Mouse (Mus musculus): Measurements from ENCODE around the gene Kat2b. TPM values are rescaled to one million over a fixed set of nuclear protein-coding genes. Genes with fewer than 3 reads are reported as not detected.
"Not testable (repeated sequence)": the region's sequence is repeated elsewhere in the genome, so short reads cannot be mapped to it uniquely, and the experiment has no call there.

Kat2b gene
- polyA plus RNA-seq, 1 experiment from 2014 or later = 11.0 TPM

GRCm38 (mm10) chr17:53598571-53598970 lies 31.9 kb downstream of the Kat2b start:
- H3K9me3 ChIP-seq (replicated peaks; ENCODE audit: control insufficient read depth, low read length) = no peaks in the 10 kb centered on the region
- H3K36me3 ChIP-seq (ENCODE audit: control insufficient read depth, insufficient read depth, low read length) = no peaks in the 10 kb centered on the region
- no peak overlapping the region for H3K9ac ChIP-seq (ENCODE audit: low read depth, low read length)
- no peak overlapping the region for H3K4me3 ChIP-seq (ENCODE audit: low read depth, low read length)
- peaks cover 17% of the 10 kb centered on the region for H3K4me1 ChIP-seq (ENCODE audit: control insufficient read depth, insufficient read depth, low read length)
- H3K4me2 ChIP-seq = no peak overlapping the region
- no peak for ATAC-seq (replicated peaks; ENCODE audit: insufficient number of reproducible peaks, low FRiP score, low TSS enrichment)
- no peaks in the 10 kb centered on the region for H3K27me3 ChIP-seq (ENCODE audit: control insufficient read depth, insufficient read depth, low read length)
- WGBS (ENCODE audit: insufficient replicate concordance) = 84% methylated on average over 4 of the region's 4 CpGs
- H3K27ac ChIP-seq (ENCODE audit: low read depth, low read length) = no peak overlapping the region

GRCm38 (mm10) chr17:53603236-53603635 lies 36.6 kb downstream of the Kat2b start:
- not testable (repeated sequence) for H3K36me3 ChIP-seq (ENCODE audit: control insufficient read depth, insufficient read depth, low read length); H3K4me2 ChIP-seq

GRCm38 (mm10) chr17:53606082-53606481 lies 39.4 kb downstream of the Kat2b start:
- H3K9me3 ChIP-seq (replicated peaks; ENCODE audit: control insufficient read depth, low read length); H3K27ac ChIP-seq (ENCODE audit: low read depth, low read length); H3K4me1 ChIP-seq (ENCODE audit: control insufficient read depth, insufficient read depth, low read length); H3K9ac ChIP-seq (ENCODE audit: low read depth, low read length); H3K4me3 ChIP-seq (ENCODE audit: low read depth, low read length); H3K27me3 ChIP-seq (ENCODE audit: control insufficient read depth, insufficient read depth, low read length); H3K36me3 ChIP-seq (ENCODE audit: control insufficient read depth, insufficient read depth, low read length); ATAC-seq (replicated peaks; ENCODE audit: insufficient number of reproducible peaks, low FRiP score, low TSS enrichment); H3K4me2 ChIP-seq: not testable (repeated sequence)
- WGBS (ENCODE audit: insufficient replicate concordance) = no CpG with 5 or more reads among the region's 7 CpGs

More at GRCm38 (mm10) chr17:53603236-53603635, 36.6 kb downstream of the Kat2b start:
- not testable (repeated sequence) for H3K4me1 ChIP-seq (ENCODE audit: control insufficient read depth, insufficient read depth, low read length); H3K27me3 ChIP-seq (ENCODE audit: control insufficient read depth, insufficient read depth, low read length); H3K4me3 ChIP-seq (ENCODE audit: low read depth, low read length); H3K27ac ChIP-seq (ENCODE audit: low read depth, low read length); H3K9ac ChIP-seq (ENCODE audit: low read depth, low read length); H3K9me3 ChIP-seq (replicated peaks; ENCODE audit: control insufficient read depth, low read length); ATAC-seq (replicated peaks; ENCODE audit: insufficient number of reproducible peaks, low FRiP score, low TSS enrichment)
- no CpG with 5 or more reads among the region's 7 CpGs for WGBS (ENCODE audit: insufficient replicate concordance)

GRCm38 (mm10) chr17:53608924-53609323 lies 42.3 kb downstream of the Kat2b start:
- ATAC-seq (replicated peaks; ENCODE audit: insufficient number of reproducible peaks, low FRiP score, low TSS enrichment); H3K4me1 ChIP-seq (ENCODE audit: control insufficient read depth, insufficient read depth, low read length): not testable (repeated sequence)
- no CpG with 5 or more reads among the region's 7 CpGs for WGBS (ENCODE audit: insufficient replicate concordance)

GRCm38 (mm10) chr17:53617295-53617957 lies 50.8 kb downstream of the Kat2b start:
- ATAC-seq (replicated peaks; ENCODE audit: insufficient number of reproducible peaks, low FRiP score, low TSS enrichment) = no peak
- Histone ChIP-seq H3K4me3 (ENCODE audit: low read depth, low read length) (no peak overlapping the region), H3K4me1 (ENCODE audit: control insufficient read depth, insufficient read depth, low read length) (no peaks in the 10 kb centered on the region), H3K27me3 (ENCODE audit: control insufficient read depth, insufficient read depth, low read length) (no peaks in the 10 kb centered on the region), H3K4me2 (no peak overlapping the region), H3K9me3 (replicated peaks; ENCODE audit: control insufficient read depth, low read length) (no peaks in the 10 kb centered on the region), H3K9ac (ENCODE audit: low read depth, low read length) (no peak overlapping the region), H3K36me3 (ENCODE audit: control insufficient read depth, insufficient read depth, low read length) (no peaks in the 10 kb centered on the region), H3K27ac (ENCODE audit: low read depth, low read length) (no peak overlapping the region)
- 96% methylated on average over 6 of the region's 6 CpGs for WGBS (ENCODE audit: insufficient replicate concordance)

More at GRCm38 (mm10) chr17:53608924-53609323, 42.3 kb downstream of the Kat2b start:
- not testable (repeated sequence) for H3K36me3 ChIP-seq (ENCODE audit: control insufficient read depth, insufficient read depth, low read length); H3K9ac ChIP-seq (ENCODE audit: low read depth, low read length); H3K27me3 ChIP-seq (ENCODE audit: control insufficient read depth, insufficient read depth, low read length); H3K4me2 ChIP-seq; H3K4me3 ChIP-seq (ENCODE audit: low read depth, low read length); H3K9me3 ChIP-seq (replicated peaks; ENCODE audit: control insufficient read depth, low read length); H3K27ac ChIP-seq (ENCODE audit: low read depth, low read length)

- WGBS (ENCODE audit: insufficient replicate concordance) = 88% methylated on average over 7 of the region's 7 CpGs
- Histone ChIP-seq H3K4me1 (ENCODE audit: control insufficient read depth, insufficient read depth, low read length) (no peaks in the 10 kb centered on the region), H3K27ac (ENCODE audit: low read depth, low read length) (no peak overlapping the region), H3K27me3 (ENCODE audit: control insufficient read depth, insufficient read depth, low read length) (no peaks in the 10 kb centered on the region), H3K9ac (ENCODE audit: low read depth, low read length) (no peak overlapping the region), H3K9me3 (replicated peaks; ENCODE audit: control insufficient read depth, low read length) (no peaks in the 10 kb centered on the region), H3K4me3 (ENCODE audit: low read depth, low read length) (no peak overlapping the region), H3K36me3 (ENCODE audit: control insufficient read depth, insufficient read depth, low read length) (no peaks in the 10 kb centered on the region), H3K4me2 (no peak overlapping the region)
- ATAC-seq (replicated peaks; ENCODE audit: insufficient number of reproducible peaks, low FRiP score, low TSS enrichment) = no peak
Observed at GRCm38 (mm10) chr17:53618369-53618768, 51.7 kb downstream of the Kat2b start.

- Histone ChIP-seq H3K27me3 (ENCODE audit: control insufficient read depth, insufficient read depth, low read length) (no peaks in the 10 kb centered on the region), H3K9me3 (replicated peaks; ENCODE audit: control insufficient read depth, low read length) (no peaks in the 10 kb centered on the region), H3K9ac (ENCODE audit: low read depth, low read length) (no peak overlapping the region), H3K4me3 (ENCODE audit: low read depth, low read length) (no peak overlapping the region), H3K36me3 (ENCODE audit: control insufficient read depth, insufficient read depth, low read length) (no peaks in the 10 kb centered on the region), H3K27ac (ENCODE audit: low read depth, low read length) (no peak overlapping the region), H3K4me2 (no peak overlapping the region), H3K4me1 (ENCODE audit: control insufficient read depth, insufficient read depth, low read length) (no peaks in the 10 kb centered on the region)
- ATAC-seq (replicated peaks; ENCODE audit: insufficient number of reproducible peaks, low FRiP score, low TSS enrichment) = no peak
Observed at GRCm38 (mm10) chr17:53619391-53619790, 52.7 kb downstream of the Kat2b start.

- no peaks in the 10 kb centered on the region for H3K9me3 ChIP-seq (replicated peaks; ENCODE audit: control insufficient read depth, low read length)
- no peaks in the 10 kb centered on the region for H3K27me3 ChIP-seq (ENCODE audit: control insufficient read depth, insufficient read depth, low read length)
- 81% methylated on average over 4 of the region's 4 CpGs for WGBS (ENCODE audit: insufficient replicate concordance)
- no peak overlapping the region for H3K9ac ChIP-seq (ENCODE audit: low read depth, low read length)
- H3K4me2 ChIP-seq = no peak overlapping the region
- no peaks in the 10 kb centered on the region for H3K4me1 ChIP-seq (ENCODE audit: control insufficient read depth, insufficient read depth, low read length)
- ATAC-seq (replicated peaks; ENCODE audit: insufficient number of reproducible peaks, low FRiP score, low TSS enrichment) = no peak
- no peak overlapping the region for H3K4me3 ChIP-seq (ENCODE audit: low read depth, low read length)
- no peaks in the 10 kb centered on the region for H3K36me3 ChIP-seq (ENCODE audit: control insufficient read depth, insufficient read depth, low read length)
- H3K27ac ChIP-seq (ENCODE audit: low read depth, low read length) = no peak overlapping the region
Observed at GRCm38 (mm10) chr17:53620611-53621010, 54.0 kb downstream of the Kat2b start.

GRCm38 (mm10) chr17:53622125-53622524 lies 55.5 kb downstream of the Kat2b start:
- WGBS (ENCODE audit: insufficient replicate concordance) = 55% methylated on average over 3 of the region's 3 CpGs
- no peak for ATAC-seq (replicated peaks; ENCODE audit: insufficient number of reproducible peaks, low FRiP score, low TSS enrichment)
- no peak overlapping the region for H3K9ac ChIP-seq (ENCODE audit: low read depth, low read length)
- H3K4me2 ChIP-seq = no peak overlapping the region
- H3K4me1 ChIP-seq (ENCODE audit: control insufficient read depth, insufficient read depth, low read length) = no peaks in the 10 kb centered on the region
- H3K27me3 ChIP-seq (ENCODE audit: control insufficient read depth, insufficient read depth, low read length) = no peaks in the 10 kb centered on the region
- H3K27ac ChIP-seq (ENCODE audit: low read depth, low read length) = no peak overlapping the region
- peaks cover 3% of the 10 kb centered on the region; the same call in 1 of the 2 replicates for H3K36me3 ChIP-seq (ENCODE audit: control insufficient read depth, insufficient read depth, low read length)
- H3K4me3 ChIP-seq (ENCODE audit: low read depth, low read length) = no peak overlapping the region
- no peaks in the 10 kb centered on the region for H3K9me3 ChIP-seq (replicated peaks; ENCODE audit: control insufficient read depth, low read length)
